Mouse (Mus musculus) lung, adult 2 months (tissue): ENCODE measurements around the gene Mid1.

Experiments
- CTCF ChIP-seq: fragments of 200-500 bp; IDR thresholded peaks from 2 replicates; pipeline ENCODE4 v1.5.1; 2011; ENCODE audit warnings: mild to moderate bottlenecking, low read length, control low read depth; ENCODE audit not compliant: insufficient read depth
- POLR2A ChIP-seq: fragments of 200-500 bp; IDR thresholded peaks from 2 replicates; pipeline ENCODE4 v1.6.1; 2011; ENCODE audit warnings: low read depth, mild to moderate bottlenecking, control low read depth, low read length, borderline replicate concordance; ENCODE audit errors: extremely low read depth

DNA sequence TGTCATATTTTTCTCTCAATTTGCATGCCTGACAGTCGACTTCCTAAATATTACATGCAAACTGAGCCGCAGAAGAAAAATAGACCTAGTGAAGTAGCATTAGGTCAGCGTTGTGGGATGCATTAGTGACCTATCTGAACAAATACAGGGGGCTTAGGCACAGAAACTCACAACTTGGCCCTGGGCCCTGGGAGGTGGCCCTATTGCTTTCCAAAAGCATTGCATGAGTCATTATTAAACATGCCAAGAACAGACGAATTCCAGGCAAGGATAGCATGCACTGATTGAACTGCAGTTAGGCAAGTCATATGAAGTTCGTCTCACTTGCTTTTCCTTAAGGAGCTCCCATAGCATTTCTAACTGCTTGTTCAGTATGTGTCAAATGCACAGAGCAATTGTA lies 183.2 kb downstream of the Mid1 start:
- TF ChIP-seq POLR2A (no peak), CTCF (no peak)
